Mouse (Mus musculus) lung, postnatal 25 days (tissue): ENCODE data around the gene Hexdc.

ENCODE experiments used
- DNase-seq: peaks from one replicate; pipeline ENCODE4 v3.0.0; 2022; ENCODE audit warnings: low spot score

Hexdc gene

DNA sequence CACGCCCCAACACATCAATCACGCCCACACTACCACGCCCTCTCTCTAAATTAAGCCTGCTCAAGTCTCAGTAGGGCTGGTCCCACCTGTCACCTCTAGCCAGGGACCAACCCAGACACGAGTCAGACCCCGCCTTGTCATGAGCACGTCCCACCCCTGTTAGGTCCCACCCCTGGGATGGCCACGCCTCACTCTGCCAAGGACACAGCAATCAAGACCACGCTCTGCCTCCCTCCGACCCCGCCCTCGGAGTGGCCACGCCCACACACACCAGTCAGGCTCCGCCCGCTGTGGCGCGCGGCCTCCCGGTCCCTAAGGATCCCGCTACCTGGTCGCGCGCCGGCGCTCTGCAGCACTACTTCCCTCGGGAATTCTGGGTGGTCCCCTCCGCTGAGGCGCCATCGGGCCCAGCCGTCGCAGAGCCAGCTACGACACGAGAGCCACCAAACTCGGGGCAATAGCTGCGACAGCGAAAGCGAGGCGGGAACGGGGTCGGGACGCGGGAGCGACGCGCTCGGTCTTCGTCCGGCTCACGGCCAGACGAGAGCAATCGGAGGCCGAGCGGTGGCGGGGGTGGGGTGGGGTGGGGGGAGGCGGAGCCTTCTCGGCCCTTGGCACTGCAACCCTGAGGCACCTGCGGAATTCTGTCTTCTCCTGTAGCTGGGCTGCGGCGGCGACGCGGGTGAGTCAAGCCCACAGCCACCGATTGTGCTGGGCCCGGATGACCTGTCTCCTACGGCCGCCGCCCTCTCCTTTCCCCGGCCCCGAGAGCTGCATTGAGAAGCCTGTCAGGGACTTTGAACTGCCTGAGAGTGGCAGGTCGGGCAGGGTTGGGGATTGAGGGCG is at the start of gene Hexdc, which contains the start of gene Ogfod3:
TSS of gene Hexdc (plus strand) at position 273 of the 846 bp plus-strand sequence.
TSS of gene Ogfod3 (minus strand) at position 551 of the 846 bp plus-strand sequence.
- peak; percentile 96 for DNase-seq

DNA sequence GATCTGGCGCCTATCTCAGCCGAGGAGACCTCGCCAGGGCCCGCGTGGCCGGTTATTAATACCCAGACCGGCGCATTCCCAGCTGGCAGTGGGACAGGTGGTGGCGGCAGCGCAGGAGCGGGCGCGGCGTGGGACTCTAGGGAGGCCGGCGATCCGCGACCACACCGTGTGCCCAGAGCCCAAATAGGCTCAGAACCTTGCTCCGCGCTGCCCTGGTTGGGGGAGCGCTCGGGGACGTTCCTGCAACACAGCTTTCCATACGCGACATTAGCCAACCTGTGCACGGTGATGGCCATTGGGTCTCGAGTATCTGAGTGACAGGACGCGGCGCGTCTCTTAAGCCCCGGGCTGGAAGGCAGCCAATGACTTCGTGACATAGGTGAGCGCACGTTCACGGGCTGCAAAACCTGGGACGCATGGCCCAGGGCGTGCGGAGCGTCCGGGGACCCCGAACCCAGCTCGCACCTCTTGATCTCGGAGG is 47.8 kb upstream of the Hexdc start:
- no peak for DNase-seq

DNA sequence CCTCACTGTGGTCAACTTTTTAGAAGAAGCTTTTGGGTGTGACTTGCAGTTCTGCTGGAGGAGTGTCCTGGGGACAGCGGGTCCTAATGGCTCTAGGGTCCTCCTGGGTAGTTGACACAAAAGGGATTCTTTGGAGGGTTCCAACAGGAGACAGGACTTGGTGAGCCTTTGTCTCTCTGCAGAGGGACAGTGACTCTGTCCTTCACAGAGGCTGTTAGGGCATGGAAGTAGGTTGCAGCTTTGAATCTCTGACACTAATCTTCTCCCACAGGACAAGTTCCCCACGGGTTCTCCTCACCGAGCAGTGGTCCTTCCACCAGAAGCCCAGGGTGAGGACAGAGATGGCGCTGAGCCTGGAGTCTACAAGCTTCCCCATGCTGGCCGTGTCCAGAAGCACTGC is 44.3 kb upstream of the Hexdc start, which contains the start of gene Uts2r:
TSS of gene Uts2r (plus strand) at position 301 of the 400 bp plus-strand sequence.
- no peak for DNase-seq

DNA sequence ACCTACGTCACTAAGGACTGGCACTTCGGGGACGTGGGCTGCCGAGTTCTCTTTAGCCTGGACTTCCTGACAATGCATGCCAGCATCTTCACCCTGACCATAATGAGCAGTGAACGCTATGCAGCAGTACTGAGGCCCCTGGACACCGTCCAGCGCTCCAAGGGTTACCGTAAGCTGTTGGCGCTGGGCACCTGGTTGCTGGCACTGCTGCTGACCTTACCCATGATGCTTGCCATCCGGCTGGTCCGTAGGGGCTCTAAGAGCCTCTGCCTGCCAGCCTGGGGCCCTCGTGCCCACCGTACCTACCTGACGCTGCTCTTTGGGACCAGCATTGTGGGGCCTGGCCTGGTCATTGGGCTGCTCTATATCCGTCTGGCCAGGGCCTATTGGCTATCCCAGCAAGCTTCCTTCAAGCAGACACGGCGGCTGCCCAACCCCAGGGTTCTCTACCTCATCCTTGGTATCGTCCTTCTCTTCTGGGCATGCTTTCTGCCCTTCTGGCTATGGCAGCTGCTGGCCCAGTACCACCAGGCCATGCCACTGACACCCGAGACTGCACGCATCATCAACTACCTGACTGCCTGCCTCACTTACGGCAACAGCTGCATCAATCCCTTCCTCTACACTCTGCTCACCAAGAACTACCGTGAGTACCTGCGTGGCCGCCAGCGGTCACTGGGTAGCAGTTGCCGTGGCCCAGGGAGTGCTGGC is 43.4 kb upstream of the Hexdc start:
- DNase-seq: no peak

DNA sequence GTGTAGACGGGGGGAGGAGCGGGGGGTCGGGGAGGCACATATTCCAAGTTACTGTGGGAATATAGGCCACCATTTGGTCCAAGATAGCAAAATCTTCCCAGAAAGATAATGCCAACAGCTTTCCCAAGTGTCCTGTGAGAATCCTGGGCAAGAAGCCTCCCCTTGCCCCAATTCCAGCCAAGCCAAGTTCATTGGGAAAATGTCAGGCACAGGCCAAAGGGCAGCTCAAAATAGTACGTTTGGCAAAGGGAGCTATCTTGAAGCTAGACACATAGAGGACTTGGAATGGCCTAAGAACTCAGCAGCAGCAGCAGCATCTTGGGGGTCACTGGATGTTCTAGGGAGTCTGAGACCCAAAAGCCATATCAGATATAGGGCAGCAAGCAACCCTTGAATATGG is 40.5 kb upstream of the Hexdc start:
- DNase-seq: no peak

- no peak for DNase-seq
Measured at GRCm38 (mm10) chr11:121173203-121173602, 31.0 kb upstream of the Hexdc start.

DNA sequence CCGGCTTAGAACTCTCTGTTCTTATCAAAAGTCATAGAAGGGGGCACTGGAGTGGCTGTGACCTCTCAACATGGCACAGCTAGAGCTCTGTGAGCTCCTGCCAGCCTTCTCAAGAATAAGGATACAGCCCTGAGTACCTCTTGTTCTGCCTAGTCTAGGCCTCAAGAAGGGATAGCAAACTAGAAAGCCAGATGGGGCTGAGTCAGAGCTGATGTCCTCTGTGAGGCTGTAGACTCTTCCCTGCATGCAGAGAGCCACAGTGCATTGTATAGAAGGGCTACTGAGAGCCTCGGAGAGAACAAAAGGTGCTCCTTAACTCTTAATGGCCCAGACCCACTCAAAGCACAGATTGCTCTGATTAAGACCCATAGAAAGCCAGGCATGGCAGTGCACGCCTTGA is 30.0 kb upstream of the Hexdc start:
- no peak for DNase-seq

GRCm38 (mm10) chr11:121176285-121177270 is 27.7 kb upstream of the Hexdc start:
- DNase-seq: peak; percentile 64

DNA sequence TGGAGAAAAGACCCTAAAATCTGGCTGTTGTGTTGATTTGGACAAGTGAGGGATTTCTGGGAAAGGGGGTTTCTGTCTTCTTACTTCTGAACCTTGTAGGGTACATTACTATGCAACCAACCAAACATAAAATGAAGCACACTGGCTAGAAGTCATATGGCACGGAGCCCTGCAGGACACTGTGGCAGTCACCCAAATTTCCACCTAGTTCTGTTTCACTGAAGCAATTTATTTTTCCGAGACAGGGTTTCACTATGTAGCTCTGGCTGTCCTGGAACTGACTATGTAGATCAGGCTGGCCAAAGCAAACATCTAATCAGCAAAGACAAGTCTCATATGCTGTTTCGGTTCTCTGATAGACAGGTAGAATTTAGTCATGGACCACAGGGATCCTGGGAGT is 14.6 kb upstream of the Hexdc start:
- DNase-seq: no peak

GRCm38 (mm10) chr11:121192742-121193141 is 11.5 kb upstream of the Hexdc start:
- no peak for DNase-seq

GRCm38 (mm10) chr11:121193415-121193814 is 10.8 kb upstream of the Hexdc start:
- no peak for DNase-seq

GRCm38 (mm10) chr11:121198622-121199021 is 5.6 kb upstream of the Hexdc start:
- DNase-seq: no peak

GRCm38 (mm10) chr11:121199851-121200250 is 4.4 kb upstream of the Hexdc start:
- DNase-seq: no peak

GRCm38 (mm10) chr11:121200781-121201180 is 3.5 kb upstream of the Hexdc start:
- DNase-seq: no peak

DNA sequence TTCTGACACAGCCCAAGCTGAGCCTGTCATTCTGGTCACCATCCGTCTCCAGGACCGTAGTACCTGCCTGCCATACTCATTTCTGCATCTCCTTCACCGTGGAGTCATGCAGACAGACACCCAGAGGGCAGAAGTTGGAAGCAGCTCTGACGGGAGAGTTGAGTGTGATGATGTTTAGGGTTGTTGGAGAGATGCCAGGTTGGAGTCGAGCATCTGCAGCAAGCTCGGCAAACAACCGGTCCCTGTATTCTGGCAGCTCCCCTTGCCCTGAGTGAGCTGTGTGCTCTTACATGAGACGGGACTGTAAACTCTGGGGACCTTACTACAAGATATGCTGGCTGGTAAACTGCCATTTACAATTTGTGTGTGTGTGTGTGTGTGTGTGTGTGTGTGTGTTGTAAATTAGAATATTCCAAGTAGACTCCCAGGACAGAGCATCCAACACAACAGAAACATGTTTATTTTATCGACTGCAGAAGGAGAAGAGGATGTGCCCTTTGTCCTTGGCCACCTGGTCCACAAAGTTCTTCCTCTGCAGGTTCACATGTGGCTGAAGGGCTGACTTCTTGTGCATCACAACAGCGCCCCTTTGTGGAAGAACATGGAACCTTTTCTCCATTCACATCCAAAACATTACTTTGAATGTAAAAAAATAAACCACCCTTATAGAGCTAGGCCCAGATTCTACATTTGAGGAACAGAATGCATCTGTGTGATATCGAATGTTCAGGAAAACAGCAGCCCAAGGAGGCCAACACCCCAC is 2.6 kb upstream of the Hexdc start:
- no peak for DNase-seq

DNA sequence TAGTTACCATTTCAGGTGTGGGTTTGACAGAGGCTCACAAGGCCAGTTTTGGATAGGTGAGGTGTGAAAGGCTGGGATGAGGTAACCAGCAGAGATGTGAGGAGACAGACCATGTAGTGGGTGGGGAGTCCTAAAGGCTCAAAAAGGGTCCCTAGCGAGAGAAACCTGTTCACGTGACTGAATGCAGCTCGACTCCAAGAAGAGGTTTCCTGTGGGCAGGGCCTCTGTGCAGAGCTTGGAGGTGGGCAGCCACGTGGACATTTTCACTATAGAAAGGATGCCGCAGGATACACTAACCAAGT is 423 bp upstream of the Hexdc start:
- DNase-seq: no peak

DNA sequence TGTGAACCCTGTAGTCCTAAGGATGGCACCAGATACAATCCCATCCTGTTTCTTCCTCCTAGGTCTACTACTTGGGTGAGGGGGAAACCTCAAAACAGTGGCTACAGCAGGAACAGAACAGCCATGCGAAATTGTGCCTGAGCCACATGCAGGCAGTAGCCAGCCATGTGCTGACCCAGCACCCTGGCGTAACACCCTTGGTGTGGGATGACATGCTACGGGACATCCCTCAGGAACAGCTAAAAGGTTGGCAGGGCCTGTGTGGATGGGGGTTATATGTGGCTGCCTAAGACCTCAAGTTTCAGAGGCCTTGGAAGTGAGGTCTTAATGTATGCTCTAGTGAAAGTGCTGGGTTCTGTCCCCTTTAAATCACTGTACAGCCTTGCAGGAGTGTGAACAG is 12.6 kb downstream of the Hexdc start:
- no peak for DNase-seq

DNA sequence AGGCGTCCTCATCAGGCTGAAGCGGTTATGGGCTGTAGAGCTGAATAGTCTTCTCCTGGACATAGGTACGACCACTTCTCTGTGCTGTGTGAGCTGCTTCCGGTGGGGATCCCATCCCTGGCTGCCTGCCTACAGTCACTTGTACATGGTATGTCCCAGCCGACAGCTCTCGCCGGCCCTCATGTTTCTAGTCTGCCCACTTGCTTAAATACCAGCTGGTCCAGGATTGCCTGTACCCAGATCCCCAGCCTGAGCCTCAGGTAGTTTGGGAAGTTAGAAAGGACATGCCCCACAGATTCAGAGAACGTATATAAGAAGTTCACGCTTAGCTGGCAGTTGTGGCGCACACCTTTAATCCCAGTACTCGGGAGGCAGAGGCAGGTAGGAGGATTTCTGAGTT is 15.5 kb downstream of the Hexdc start:
- no peak for DNase-seq

- DNase-seq: no peak
Measured at GRCm38 (mm10) chr11:121220771-121221170, 16.5 kb downstream of the Hexdc start.

DNA sequence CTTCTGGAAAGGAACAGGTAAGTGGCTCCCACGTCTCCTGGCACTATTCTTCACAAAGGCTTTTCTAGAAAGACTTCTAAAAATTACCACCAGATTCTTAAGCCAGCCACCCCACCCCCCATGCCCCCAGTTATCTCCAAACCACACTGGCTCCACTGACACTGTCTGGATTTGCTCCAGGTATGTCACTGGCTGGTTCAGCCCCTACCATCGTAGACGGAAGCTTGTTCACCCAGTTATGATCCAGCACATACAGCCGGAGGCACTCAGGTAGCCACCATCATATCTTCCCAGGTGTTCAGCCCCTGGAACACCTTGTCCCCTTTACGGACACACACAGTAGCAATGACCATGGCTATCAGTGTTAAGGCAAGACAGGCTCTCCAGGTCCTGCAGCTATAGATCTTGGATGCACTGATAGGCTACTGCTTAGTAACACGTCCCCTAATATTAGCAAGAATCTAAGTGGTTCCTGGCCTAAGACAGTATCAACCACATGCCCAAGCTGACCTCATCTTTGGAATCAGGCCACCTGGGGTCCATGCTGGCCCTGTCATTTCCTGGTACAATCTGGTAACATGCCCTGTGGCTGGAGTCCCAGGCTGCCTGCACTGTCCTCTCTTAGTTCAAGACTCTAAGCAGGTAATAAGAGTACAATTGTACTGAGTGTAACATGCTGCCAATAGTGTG is 17.2 kb downstream of the Hexdc start:
- no peak for DNase-seq
